Mouse (Mus musculus) midbrain, embryonic 13.5 days (tissue): ENCODE results near the gene Rasal3. TPM values are rescaled to one million over a fixed set of nuclear protein-coding genes. Genes with fewer than 3 reads are reported as not detected.

Experiments
- ATAC-seq: fragments of 200-750 bp; cut with Nextera tagmentation; 2 replicates; pipeline ENCODE4 v1.8.0; 2017; ENCODE audit warnings: mild to moderate bottlenecking, moderate TSS enrichment, moderate library complexity
- H3K27ac ChIP-seq: fragments of 300-500 bp; sonication (generic); 2 replicates; pipeline ENCODE4 v1.5.1; 2015; ENCODE audit warnings: inconsistent platforms, mild to moderate bottlenecking, moderate library complexity
- H3K27me3 ChIP-seq: fragments of 300-500 bp; sonication (generic); 2 replicates; pipeline ENCODE4 v1.6.1; 2015; ENCODE audit warnings: mild to moderate bottlenecking, inconsistent platforms
- H3K36me3 ChIP-seq: fragments of 300-500 bp; sonication (generic); 2 replicates; pipeline ENCODE4 v1.6.1; 2015; ENCODE audit warnings: mild to moderate bottlenecking, inconsistent platforms
- H3K4me1 ChIP-seq: fragments of 300-500 bp; sonication (generic); replicated peaks from 2 replicates; pipeline ENCODE4 v1.6.1; 2015; ENCODE audit warnings: inconsistent platforms
- H3K4me2 ChIP-seq: fragments of 300-500 bp; sonication (generic); replicated peaks from 2 replicates; pipeline ENCODE4 v1.6.1; 2015; ENCODE audit warnings: moderate library complexity, mild to moderate bottlenecking, inconsistent platforms
- H3K4me3 ChIP-seq: fragments of 300-500 bp; sonication (generic); replicated peaks from 2 replicates; pipeline ENCODE4 v1.5.1; 2015; ENCODE audit warnings: mild to moderate bottlenecking, inconsistent platforms
- H3K9ac ChIP-seq: fragments of 300-500 bp; sonication (generic); replicated peaks from 2 replicates; pipeline ENCODE4 v1.6.1; 2015; ENCODE audit warnings: mild to moderate bottlenecking, inconsistent platforms
- H3K9me3 ChIP-seq: fragments of 300-500 bp; sonication (generic); 2 replicates; pipeline ENCODE4 v1.6.1; 2016; ENCODE audit warnings: mild to moderate bottlenecking, inconsistent platforms
- WGBS: fragments of 180-500 bp; shearing (Covaris S2); methylation state at CpG from one replicate; pipeline ENCODE4 v1.1.7; 2015; 5-methylcytosine and 5-hydroxymethylcytosine counted together
- polyA plus RNA-seq: library from polyadenylated mRNA; unstranded; fragments of >200 nt; fragmentation: Nextera tagmentation; extraction: Ambion mirVana; gene quantifications from 2 replicates; pipeline ENCODE4 v1.2.1, GENCODE M21; 2015

Gene Rasal3
- 0.54 TPM in 2 replicates for polyA plus RNA-seq

- ATAC-seq: no peak
Measured at GRCm38 (mm10) chr17:32403417-32403816, at the start of gene Rasal3. Gene Rasal3 (minus strand): TSS chr17:32403583.

GRCm38 (mm10) chr17:32452482-32452881 is 49.1 kb upstream of the Rasal3 start, which contains the start of gene Cyp4f39:
Gene Cyp4f39 (plus strand): TSS chr17:32452723.
- peak; percentile 34; the same call in 1 of the 2 replicates for ATAC-seq
- Histone ChIP-seq H3K36me3 (no peaks in the 10 kb centered on the region), H3K4me2 (peak within 1 kb of the TSS; percentile 64)

More at GRCm38 (mm10) chr17:32403417-32403816, at the start of gene Rasal3:
- Histone ChIP-seq H3K36me3 (no peaks in the 10 kb centered on the region), H3K27me3 (peaks cover 11% of the 10 kb centered on the region), H3K4me3 (no peak within 1 kb of the TSS), H3K9ac (no peak within 1 kb of the TSS), H3K4me2 (no peak within 1 kb of the TSS), H3K27ac (no peak within 1 kb of the TSS), H3K4me1 (no peaks in the 10 kb centered on the region), H3K9me3 (no peaks in the 10 kb centered on the region)
- 84% methylated on average over 8 of the region's 8 CpGs for WGBS

GRCm38 (mm10) chr17:32450844-32451537 is 47.6 kb upstream of the Rasal3 start:
- no peak overlapping the region for H3K9ac ChIP-seq
- H3K9me3 ChIP-seq: no peaks in the 10 kb centered on the region
- no peak overlapping the region for H3K27ac ChIP-seq
- no peak for ATAC-seq
- H3K4me2 ChIP-seq: no peak overlapping the region
- no peaks in the 10 kb centered on the region for H3K36me3 ChIP-seq
- H3K4me3 ChIP-seq: no peak overlapping the region
- H3K4me1 ChIP-seq: peaks cover 10% of the 10 kb centered on the region
- 63% methylated on average over 2 of the region's 2 CpGs for WGBS
- peaks cover 15% of the 10 kb centered on the region; the same call in 1 of the 2 replicates for H3K27me3 ChIP-seq

More at GRCm38 (mm10) chr17:32452482-32452881, 49.1 kb upstream of the Rasal3 start, which contains the start of gene Cyp4f39:
- Histone ChIP-seq H3K4me1 (peaks cover 10% of the 10 kb centered on the region), H3K9me3 (no peaks in the 10 kb centered on the region), H3K9ac (peak within 1 kb of the TSS; percentile 56), H3K27ac (no peak within 1 kb of the TSS), H3K4me3 (peak within 1 kb of the TSS; percentile 37), H3K27me3 (peaks cover 15% of the 10 kb centered on the region; the same call in 1 of the 2 replicates)
- WGBS: 1% methylated on average over 19 of the region's 19 CpGs

- ATAC-seq: no peak
- H3K4me1 ChIP-seq: peaks cover 10% of the 10 kb centered on the region
- no peak overlapping the region for H3K9ac ChIP-seq
- 100% methylated on average over 1 of the region's 1 CpGs for WGBS
- no peaks in the 10 kb centered on the region for H3K9me3 ChIP-seq
- peaks cover 15% of the 10 kb centered on the region; the same call in 1 of the 2 replicates for H3K27me3 ChIP-seq
- no peaks in the 10 kb centered on the region for H3K36me3 ChIP-seq
- H3K4me3 ChIP-seq: no peak overlapping the region
- H3K27ac ChIP-seq: no peak overlapping the region
- H3K4me2 ChIP-seq: no peak overlapping the region
Measured at GRCm38 (mm10) chr17:32449042-32449441, 45.7 kb upstream of the Rasal3 start.

GRCm38 (mm10) chr17:32447195-32447594 is 43.8 kb upstream of the Rasal3 start:
- H3K4me3 ChIP-seq: no peak overlapping the region

GRCm38 (mm10) chr17:32445016-32445415 is 41.6 kb upstream of the Rasal3 start:
- Histone ChIP-seq H3K27me3 (no peaks in the 10 kb centered on the region), H3K27ac (no peak overlapping the region), H3K9me3 (no peaks in the 10 kb centered on the region), H3K4me1 (no peaks in the 10 kb centered on the region), H3K9ac (no peak overlapping the region), H3K4me3 (no peak overlapping the region), H3K36me3 (no peaks in the 10 kb centered on the region), H3K4me2 (no peak overlapping the region)
- WGBS: 84% methylated on average over 5 of the region's 5 CpGs
- no peak for ATAC-seq

More at GRCm38 (mm10) chr17:32447195-32447594, 43.8 kb upstream of the Rasal3 start:
- Histone ChIP-seq H3K36me3 (no peaks in the 10 kb centered on the region), H3K4me2 (no peak overlapping the region), H3K9me3 (no peaks in the 10 kb centered on the region), H3K4me1 (peaks cover under 1% of the 10 kb centered on the region; the same call in 1 of the 2 replicates), H3K27me3 (peaks cover 3% of the 10 kb centered on the region; the same call in 1 of the 2 replicates), H3K9ac (no peak overlapping the region), H3K27ac (no peak overlapping the region)
- no peak for ATAC-seq

GRCm38 (mm10) chr17:32443245-32443644 is 39.9 kb upstream of the Rasal3 start:
- WGBS: 87% methylated on average over 6 of the region's 6 CpGs
- Histone ChIP-seq H3K9me3 (no peaks in the 10 kb centered on the region), H3K9ac (no peak overlapping the region), H3K4me1 (no peaks in the 10 kb centered on the region), H3K4me3 (no peak overlapping the region), H3K4me2 (no peak overlapping the region), H3K27ac (no peak overlapping the region), H3K36me3 (no peaks in the 10 kb centered on the region), H3K27me3 (no peaks in the 10 kb centered on the region)
- no peak for ATAC-seq

- no peak overlapping the region for H3K4me2 ChIP-seq
- no peaks in the 10 kb centered on the region for H3K9me3 ChIP-seq
- H3K4me3 ChIP-seq: no peak overlapping the region
- H3K27ac ChIP-seq: no peak overlapping the region
- no peak for ATAC-seq
- H3K9ac ChIP-seq: no peak overlapping the region
- no peaks in the 10 kb centered on the region for H3K36me3 ChIP-seq
- H3K27me3 ChIP-seq: no peaks in the 10 kb centered on the region
- no peaks in the 10 kb centered on the region for H3K4me1 ChIP-seq
- 97% methylated on average over 4 of the region's 4 CpGs for WGBS
Measured at GRCm38 (mm10) chr17:32437106-32437505, 33.7 kb upstream of the Rasal3 start.

GRCm38 (mm10) chr17:32435151-32435550 is 31.8 kb upstream of the Rasal3 start:
- Histone ChIP-seq H3K4me2 (no peak overlapping the region), H3K36me3 (no peaks in the 10 kb centered on the region), H3K4me3 (no peak overlapping the region), H3K27me3 (no peaks in the 10 kb centered on the region), H3K27ac (no peak overlapping the region), H3K9me3 (no peaks in the 10 kb centered on the region), H3K9ac (no peak overlapping the region), H3K4me1 (no peaks in the 10 kb centered on the region)
- WGBS: 64% methylated on average over 5 of the region's 5 CpGs
- ATAC-seq: no peak

- no peaks in the 10 kb centered on the region for H3K36me3 ChIP-seq
- H3K27me3 ChIP-seq: no peaks in the 10 kb centered on the region
- no peak for ATAC-seq
- no peak overlapping the region for H3K4me3 ChIP-seq
- H3K4me2 ChIP-seq: no peak overlapping the region
- no peak overlapping the region for H3K27ac ChIP-seq
- no peaks in the 10 kb centered on the region for H3K9me3 ChIP-seq
- H3K9ac ChIP-seq: no peak overlapping the region
- H3K4me1 ChIP-seq: no peaks in the 10 kb centered on the region
- 71% methylated on average over 4 of the region's 4 CpGs for WGBS
Measured at GRCm38 (mm10) chr17:32434324-32434723, 30.9 kb upstream of the Rasal3 start.

GRCm38 (mm10) chr17:32431972-32432371 is 28.6 kb upstream of the Rasal3 start:
- no peak overlapping the region for H3K27ac ChIP-seq
- H3K27me3 ChIP-seq: no peaks in the 10 kb centered on the region
- H3K4me2 ChIP-seq: no peak overlapping the region
- 58% methylated on average over 3 of the region's 3 CpGs for WGBS
- ATAC-seq: no peak
- no peak overlapping the region for H3K9ac ChIP-seq
- H3K9me3 ChIP-seq: no peaks in the 10 kb centered on the region
- H3K36me3 ChIP-seq: no peaks in the 10 kb centered on the region
- no peak overlapping the region for H3K4me3 ChIP-seq
- no peaks in the 10 kb centered on the region for H3K4me1 ChIP-seq

- H3K9ac ChIP-seq: no peak overlapping the region
- H3K4me3 ChIP-seq: no peak overlapping the region
- H3K27ac ChIP-seq: no peak overlapping the region
- no peaks in the 10 kb centered on the region for H3K9me3 ChIP-seq
- no peak for ATAC-seq
- H3K4me2 ChIP-seq: no peak overlapping the region
- H3K27me3 ChIP-seq: no peaks in the 10 kb centered on the region
- no peaks in the 10 kb centered on the region for H3K36me3 ChIP-seq
- no peaks in the 10 kb centered on the region for H3K4me1 ChIP-seq
Measured at GRCm38 (mm10) chr17:32426610-32427009, 23.2 kb upstream of the Rasal3 start.
